Mouse (Mus musculus): ENCODE data around the gene Vegfd. TPM values are rescaled to one million over a fixed set of nuclear protein-coding genes. Genes with fewer than 3 reads are reported as not detected.

Vegfd gene
- polyA plus RNA-seq, 1 experiment from 2014 or later = 52.2 TPM

DNA sequence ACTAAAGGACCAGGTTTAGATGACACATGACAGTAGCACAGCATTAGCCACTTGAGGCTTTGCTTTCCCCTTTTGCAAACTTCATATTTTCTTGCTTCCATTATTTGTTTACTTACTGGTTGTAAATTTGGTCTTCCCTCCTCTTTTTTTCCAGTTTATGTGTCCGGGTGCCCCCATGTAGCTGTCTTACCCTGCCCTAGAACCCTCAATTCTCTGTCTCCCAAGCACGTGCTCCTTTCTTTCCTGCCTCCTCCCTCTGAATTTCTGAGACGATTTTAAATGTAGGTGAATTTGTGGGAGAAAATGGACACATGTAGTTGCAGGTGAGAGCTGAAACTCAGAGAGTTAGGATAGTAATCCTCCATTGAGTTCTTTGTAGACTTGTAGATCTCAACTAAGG, 47.3 kb downstream of the Vegfd start:
- H3K4me1 ChIP-seq = peaks cover 9% of the 10 kb centered on the region; the same call in 1 of the 2 replicates
- 28% methylated on average over 3 of the region's 3 CpGs for WGBS
- H3K27me3 ChIP-seq = no peaks in the 10 kb centered on the region
- H3K27ac ChIP-seq = no peak overlapping the region
- ATAC-seq (ENCODE audit: borderline replicate concordance, extremely low read depth, low FRiP score, low TSS enrichment) = no peak
- peak overlapping the region; percentile 57 for H3K4me3 ChIP-seq
- H3K9ac ChIP-seq = peak overlapping the region; percentile 65
- peaks cover 11% of the 10 kb centered on the region; the same call in 1 of the 2 replicates for H3K36me3 ChIP-seq
- H3K4me2 ChIP-seq = peak overlapping the region; percentile 54
- no peaks in the 10 kb centered on the region for H3K9me3 ChIP-seq

DNA sequence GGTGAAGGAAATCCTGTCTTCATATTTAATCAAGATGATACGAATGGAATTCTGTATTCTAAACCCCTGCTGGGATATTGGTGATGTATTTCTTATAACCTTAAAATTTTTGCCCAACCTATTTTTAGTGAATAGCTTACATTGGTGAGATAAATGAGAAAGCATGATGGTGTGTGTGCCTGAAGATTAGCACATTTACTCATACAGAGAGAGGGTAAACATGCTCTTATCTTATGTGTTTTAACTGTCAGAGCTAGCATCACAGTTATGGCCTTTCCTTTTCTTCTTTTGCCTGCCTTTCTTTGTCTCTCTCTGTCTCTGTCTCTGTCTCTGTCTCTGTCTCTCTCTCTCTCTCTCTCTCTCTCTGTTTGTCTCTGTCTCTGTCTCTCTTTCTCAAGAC, 51.6 kb downstream of the Vegfd start:
- Histone ChIP-seq H3K4me2 (no peak overlapping the region), H3K4me3 (no peak overlapping the region)

GRCm38 (mm10) chrX:164427295-164427694, 54.1 kb downstream of the Vegfd start:
- peaks cover 24% of the 10 kb centered on the region for H3K36me3 ChIP-seq
- ATAC-seq (ENCODE audit: borderline replicate concordance, extremely low read depth, low FRiP score, low TSS enrichment) = no peak

More for the DNA sequence above, 51.6 kb downstream of the Vegfd start:
- peaks cover 9% of the 10 kb centered on the region; the same call in 1 of the 2 replicates for H3K4me1 ChIP-seq
- no peak for ATAC-seq (ENCODE audit: borderline replicate concordance, extremely low read depth, low FRiP score, low TSS enrichment)
- no peaks in the 10 kb centered on the region for H3K27me3 ChIP-seq
- H3K36me3 ChIP-seq = peaks cover 11% of the 10 kb centered on the region; the same call in 1 of the 2 replicates
- no peak overlapping the region for H3K9ac ChIP-seq
- WGBS = 83% methylated on average over 1 of the region's 1 CpGs
- no peaks in the 10 kb centered on the region for H3K9me3 ChIP-seq
- no peak overlapping the region for H3K27ac ChIP-seq

DNA sequence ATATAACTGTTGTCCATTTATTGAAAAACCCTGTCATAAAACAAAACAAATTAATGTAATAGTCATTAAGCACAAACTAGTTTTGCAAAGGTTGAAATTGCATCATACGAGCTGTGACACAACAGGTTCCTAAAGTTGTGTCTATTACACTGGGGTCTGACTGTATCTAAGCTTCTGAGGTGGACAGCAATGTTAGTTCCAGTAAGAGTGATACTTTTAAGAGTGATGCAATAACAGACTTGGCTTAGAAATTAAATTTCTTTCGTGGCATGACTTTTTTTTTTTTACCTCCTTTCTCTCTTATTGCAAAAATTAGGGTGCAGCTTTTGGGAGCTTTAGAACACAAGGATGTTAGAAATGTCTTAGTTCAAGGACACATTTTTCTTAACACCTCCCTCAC, 55.0 kb downstream of the Vegfd start:
- WGBS = 75% methylated on average over 2 of the region's 2 CpGs
- H3K4me2 ChIP-seq = no peak overlapping the region
- no peaks in the 10 kb centered on the region for H3K9me3 ChIP-seq
- H3K4me3 ChIP-seq = no peak overlapping the region
- no peak overlapping the region for H3K27ac ChIP-seq
- no peak for ATAC-seq (ENCODE audit: borderline replicate concordance, extremely low read depth, low FRiP score, low TSS enrichment)
- no peak overlapping the region for H3K9ac ChIP-seq
- H3K4me1 ChIP-seq = no peaks in the 10 kb centered on the region
- H3K27me3 ChIP-seq = no peaks in the 10 kb centered on the region
- peaks cover 20% of the 10 kb centered on the region for H3K36me3 ChIP-seq

More at GRCm38 (mm10) chrX:164427295-164427694, 54.1 kb downstream of the Vegfd start:
- H3K4me2 ChIP-seq = no peak overlapping the region
- no peaks in the 10 kb centered on the region for H3K27me3 ChIP-seq
- 87% methylated on average over 4 of the region's 4 CpGs for WGBS
- no peaks in the 10 kb centered on the region for H3K9me3 ChIP-seq
- no peak overlapping the region for H3K27ac ChIP-seq
- no peaks in the 10 kb centered on the region for H3K4me1 ChIP-seq
- H3K4me3 ChIP-seq = no peak overlapping the region
- H3K9ac ChIP-seq = no peak overlapping the region

DNA sequence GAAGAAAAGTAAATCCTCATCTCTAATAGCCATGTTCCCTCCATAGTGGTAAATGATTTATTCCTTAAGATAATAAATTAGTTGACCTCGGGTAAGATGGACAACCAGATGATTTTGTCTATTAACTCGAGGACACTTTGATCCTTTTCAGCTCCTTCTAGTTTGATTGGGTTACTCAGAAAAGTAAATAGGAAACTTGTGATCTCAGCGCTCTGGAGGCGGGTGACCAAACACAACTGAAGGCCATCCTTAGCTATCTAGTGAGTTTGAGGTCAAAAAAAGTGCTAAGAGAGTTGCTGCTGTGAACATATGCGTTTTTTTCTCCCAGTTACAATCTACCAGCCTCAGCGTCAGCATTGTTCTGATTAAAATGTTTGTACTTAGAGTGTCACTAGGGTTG, 57.4 kb downstream of the Vegfd start:
- WGBS = 68% methylated on average over 6 of the region's 6 CpGs
- no peaks in the 10 kb centered on the region for H3K27me3 ChIP-seq

GRCm38 (mm10) chrX:164431133-164431532, 58.0 kb downstream of the Vegfd start:
- 81% methylated on average over 2 of the region's 2 CpGs for WGBS
- Histone ChIP-seq H3K4me3 (no peak overlapping the region), H3K9ac (no peak overlapping the region), H3K27ac (no peak overlapping the region), H3K4me1 (no peaks in the 10 kb centered on the region), H3K36me3 (peaks cover 16% of the 10 kb centered on the region), H3K9me3 (no peaks in the 10 kb centered on the region), H3K4me2 (no peak overlapping the region), H3K27me3 (no peaks in the 10 kb centered on the region)
- ATAC-seq (ENCODE audit: borderline replicate concordance, extremely low read depth, low FRiP score, low TSS enrichment) = no peak

More for the DNA sequence above, 57.4 kb downstream of the Vegfd start:
- H3K4me1 ChIP-seq = no peaks in the 10 kb centered on the region
- no peak overlapping the region for H3K27ac ChIP-seq
- ATAC-seq (ENCODE audit: borderline replicate concordance, extremely low read depth, low FRiP score, low TSS enrichment) = no peak
- no peaks in the 10 kb centered on the region for H3K9me3 ChIP-seq
- peaks cover 16% of the 10 kb centered on the region for H3K36me3 ChIP-seq
- no peak overlapping the region for H3K4me2 ChIP-seq
- no peak overlapping the region for H3K9ac ChIP-seq
- no peak overlapping the region for H3K4me3 ChIP-seq

GRCm38 (mm10) chrX:164431541-164431940, 58.4 kb downstream of the Vegfd start:
- no peak overlapping the region for H3K4me2 ChIP-seq
- no peak overlapping the region for H3K9ac ChIP-seq
- no peaks in the 10 kb centered on the region for H3K27me3 ChIP-seq
- no peak for ATAC-seq (ENCODE audit: borderline replicate concordance, extremely low read depth, low FRiP score, low TSS enrichment)
- no peaks in the 10 kb centered on the region for H3K4me1 ChIP-seq
- no peak overlapping the region for H3K27ac ChIP-seq
- WGBS = 83% methylated on average over 6 of the region's 6 CpGs
- no peak overlapping the region for H3K4me3 ChIP-seq
- no peaks in the 10 kb centered on the region for H3K9me3 ChIP-seq
- H3K36me3 ChIP-seq = peaks cover 16% of the 10 kb centered on the region

DNA sequence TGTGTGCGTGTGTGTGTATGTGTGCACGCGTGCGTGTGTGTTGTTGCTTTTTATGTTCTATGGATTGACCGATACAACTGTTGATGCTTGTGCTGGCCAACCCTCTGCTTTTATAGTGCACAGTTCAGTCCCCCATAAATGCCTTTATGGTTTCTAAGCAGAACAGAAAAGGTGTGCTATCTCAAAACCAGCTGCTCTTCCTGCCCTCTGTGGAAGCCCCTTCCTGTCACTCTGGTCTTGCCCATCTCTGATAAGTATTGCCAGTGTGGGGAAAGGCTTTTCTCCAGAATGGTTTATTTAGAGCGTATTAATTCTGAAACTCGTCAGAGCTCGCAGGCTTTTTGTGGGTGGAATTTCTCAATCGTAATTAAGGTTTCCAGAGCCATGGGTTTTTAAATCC, 59.5 kb downstream of the Vegfd start:
- no peak overlapping the region for H3K4me3 ChIP-seq
- no peaks in the 10 kb centered on the region for H3K9me3 ChIP-seq
- no peak overlapping the region for H3K27ac ChIP-seq
- no peaks in the 10 kb centered on the region for H3K4me1 ChIP-seq
- no peaks in the 10 kb centered on the region for H3K27me3 ChIP-seq
- no peak overlapping the region for H3K9ac ChIP-seq
- peaks cover 16% of the 10 kb centered on the region for H3K36me3 ChIP-seq
- no peak overlapping the region for H3K4me2 ChIP-seq
- ATAC-seq (ENCODE audit: borderline replicate concordance, extremely low read depth, low FRiP score, low TSS enrichment) = no peak
- WGBS = 96% methylated on average over 9 of the region's 9 CpGs

DNA sequence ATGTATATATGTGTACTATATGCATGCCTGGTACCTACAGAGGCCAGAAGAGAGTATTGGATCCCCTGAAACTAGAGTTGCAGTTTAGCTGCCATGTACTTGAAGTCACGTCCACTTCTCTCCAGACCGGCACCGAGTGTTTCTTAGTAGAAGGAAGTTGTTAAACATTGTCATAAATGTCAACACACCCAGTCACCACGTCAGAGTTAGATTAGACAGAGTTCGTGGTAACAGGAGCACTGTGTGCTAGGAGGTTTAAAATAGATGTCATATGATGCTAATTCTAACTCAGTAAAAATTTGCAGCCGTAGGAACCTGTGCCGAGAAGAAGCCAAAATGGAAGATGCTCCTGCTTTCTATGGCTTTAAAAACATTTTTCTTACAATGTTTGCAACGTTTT, 63.5 kb downstream of the Vegfd start, which contains the start of gene Asb11:
TSS of gene Asb11 (plus strand) at position 286 of the 400 bp plus-strand sequence.
- WGBS = 45% methylated on average over 8 of the region's 8 CpGs
- ATAC-seq (ENCODE audit: borderline replicate concordance, extremely low read depth, low FRiP score, low TSS enrichment) = no peak
- Histone ChIP-seq H3K9me3 (no peaks in the 10 kb centered on the region), H3K4me3 (no peak within 1 kb of the TSS), H3K27ac (no peak within 1 kb of the TSS), H3K4me2 (no peak within 1 kb of the TSS), H3K36me3 (peaks cover 9% of the 10 kb centered on the region), H3K9ac (no peak within 1 kb of the TSS), H3K27me3 (no peaks in the 10 kb centered on the region), H3K4me1 (0 out of 2 replicates have a peak, but pooled peaks cover 3% of the 10 kb centered on the region)

- no peak overlapping the region for H3K4me2 ChIP-seq
- H3K4me3 ChIP-seq = no peak overlapping the region
- WGBS = 71% methylated on average over 7 of the region's 7 CpGs
- H3K27ac ChIP-seq = no peak overlapping the region
- no peak for ATAC-seq (ENCODE audit: borderline replicate concordance, extremely low read depth, low FRiP score, low TSS enrichment)
- H3K36me3 ChIP-seq = no peaks in the 10 kb centered on the region
- H3K9ac ChIP-seq = no peak overlapping the region
- H3K27me3 ChIP-seq = no peaks in the 10 kb centered on the region
- 0 out of 2 replicates have a peak, but pooled peaks cover 3% of the 10 kb centered on the region for H3K4me1 ChIP-seq
- no peaks in the 10 kb centered on the region for H3K9me3 ChIP-seq
Measured at GRCm38 (mm10) chrX:164439462-164439861, 66.3 kb downstream of the Vegfd start.

DNA sequence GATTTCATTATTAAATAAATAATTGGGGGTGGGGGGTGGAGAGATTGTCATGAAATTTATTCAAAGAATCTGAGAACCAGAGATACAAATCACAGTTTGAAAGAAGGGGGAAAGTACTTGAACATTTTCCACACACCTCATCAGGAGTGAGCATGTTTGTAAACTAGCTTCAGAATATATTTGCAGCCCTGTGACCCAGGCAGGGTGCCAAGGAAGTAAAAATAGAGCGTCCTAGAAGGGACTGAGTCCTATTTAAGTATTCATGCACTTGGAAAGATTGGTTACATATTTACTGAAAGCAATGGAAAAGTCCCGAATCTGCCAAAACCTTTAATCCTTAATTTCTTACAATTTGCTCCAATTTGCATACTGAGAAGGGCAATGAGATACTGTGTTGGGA, 67.0 kb downstream of the Vegfd start:
- Histone ChIP-seq H3K27me3 (no peaks in the 10 kb centered on the region), H3K9ac (no peak overlapping the region), H3K4me3 (no peak overlapping the region), H3K36me3 (no peaks in the 10 kb centered on the region), H3K9me3 (no peaks in the 10 kb centered on the region), H3K4me2 (no peak overlapping the region), H3K27ac (peak overlapping the region; percentile 84), H3K4me1 (0 out of 2 replicates have a peak, but pooled peaks cover 3% of the 10 kb centered on the region)
- ATAC-seq (ENCODE audit: borderline replicate concordance, extremely low read depth, low FRiP score, low TSS enrichment) = peak; percentile 92
- 47% methylated on average over 2 of the region's 2 CpGs for WGBS

GRCm38 (mm10) chrX:164440703-164441102, 67.5 kb downstream of the Vegfd start:
- WGBS = 63% methylated on average over 3 of the region's 3 CpGs
- Histone ChIP-seq H3K36me3 (no peaks in the 10 kb centered on the region), H3K4me3 (no peak overlapping the region), H3K9me3 (no peaks in the 10 kb centered on the region), H3K27me3 (no peaks in the 10 kb centered on the region), H3K4me1 (0 out of 2 replicates have a peak, but pooled peaks cover 3% of the 10 kb centered on the region), H3K4me2 (no peak overlapping the region), H3K27ac (peak overlapping the region; percentile 84), H3K9ac (no peak overlapping the region)
- peak; percentile 30; the same call in 1 of the 2 replicates for ATAC-seq (ENCODE audit: borderline replicate concordance, extremely low read depth, low FRiP score, low TSS enrichment)

DNA sequence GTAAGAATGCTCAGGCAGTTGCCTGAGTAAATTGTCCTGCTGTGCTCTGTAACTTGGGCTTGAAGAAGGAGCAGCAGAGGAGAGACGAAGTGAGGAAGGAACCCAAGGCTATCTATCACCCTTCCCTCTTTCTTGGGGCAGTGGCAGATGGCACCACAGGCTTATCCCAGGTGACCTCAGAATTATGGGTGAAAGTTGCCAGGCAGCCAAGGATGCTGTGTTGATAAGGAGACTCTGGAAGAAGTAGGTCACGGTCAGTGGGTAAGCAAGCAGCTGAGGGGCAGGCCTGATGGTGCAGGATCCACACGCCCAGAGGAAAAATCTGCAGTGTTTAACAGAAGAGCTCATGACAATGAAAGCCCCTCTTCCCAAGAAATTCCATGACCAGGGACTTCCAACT, 68.1 kb downstream of the Vegfd start:
- Histone ChIP-seq H3K27ac (peak overlapping the region; percentile 84), H3K27me3 (no peaks in the 10 kb centered on the region), H3K4me3 (no peak overlapping the region), H3K4me1 (0 out of 2 replicates have a peak, but pooled peaks cover 3% of the 10 kb centered on the region), H3K4me2 (no peak overlapping the region), H3K36me3 (no peaks in the 10 kb centered on the region), H3K9me3 (no peaks in the 10 kb centered on the region), H3K9ac (no peak overlapping the region)
- no peak for ATAC-seq (ENCODE audit: borderline replicate concordance, extremely low read depth, low FRiP score, low TSS enrichment)
- 77% methylated on average over 3 of the region's 3 CpGs for WGBS
